Mouse (Mus musculus): ENCODE measurements around the gene Prg3.

Gene Prg3

GRCm38 (mm10) chr2:85037047-85038026 is 49.3 kb downstream of the Prg3 start, which contains the start of the genes Ssrp1 and P2rx3:
Ssrp1 (plus strand) TSS chr2:85037234.
P2rx3 (minus strand) TSS chr2:85037462.
- in situ Hi-C loops (cut with MboI), result loop anchor here (25.0 kb wide), 1 partner anchor 550 kb away; the partner anchor contains the start of gene Tfpi

GRCm38 (mm10) chr2:85038336-85038735 is 50.3 kb downstream of the Prg3 start:
- in situ Hi-C loops (cut with MboI), result loop anchor here (25.0 kb wide), 1 partner anchor 551 kb away; the partner anchor contains the start of gene Tfpi

Measured in mature B cell (primary cell).